Mouse (Mus musculus): ENCODE results near the gene Tubb2a. TPM values are rescaled to one million over a fixed set of nuclear protein-coding genes. Genes with fewer than 3 reads are reported as not detected.

Gene Tubb2a
- total and polyA plus RNA-seq, 3 experiments = 38.8 to 55.9 TPM; not detected in 1

DNA sequence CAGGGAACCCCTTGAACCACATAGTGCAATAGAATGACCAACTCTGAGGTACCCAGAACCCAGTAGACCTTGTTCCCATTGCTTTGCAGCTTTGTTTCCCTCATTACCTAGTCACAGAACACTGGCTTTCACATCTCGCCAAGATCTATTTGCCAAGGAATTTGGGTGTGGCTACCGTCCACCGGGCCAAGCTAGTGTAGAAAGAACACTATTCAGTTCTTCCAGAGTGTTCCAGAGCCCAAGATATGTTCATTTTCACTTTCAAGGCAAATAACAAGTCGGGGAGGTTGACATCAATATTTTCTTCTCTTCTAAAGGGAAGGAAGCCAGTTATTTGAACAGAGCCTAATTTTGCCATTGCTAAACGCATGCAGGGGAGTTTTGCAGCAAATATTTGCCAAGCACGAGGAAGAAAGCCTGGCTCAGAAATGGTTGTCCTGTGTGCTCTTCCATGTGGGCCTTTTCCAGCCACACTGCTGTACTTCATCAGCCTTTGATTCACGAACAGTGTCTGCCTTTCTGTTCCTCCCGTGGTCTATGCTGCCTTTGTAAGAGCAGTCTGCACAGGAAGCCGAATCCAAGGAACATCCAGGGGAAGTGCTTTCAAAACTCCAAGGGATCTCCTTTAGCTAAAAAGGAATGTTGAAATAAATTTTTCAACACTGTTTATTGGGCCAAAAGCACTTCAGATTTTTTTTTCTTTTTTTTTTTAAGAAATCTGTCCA lies 6.4 kb upstream of the Tubb2a start:
- TF ChIP-seq POLR2A (IDR thresholded peaks at IDR 0.05; ENCODE audit: control insufficient read depth in 1 of 2, insufficient read depth in 1 of 2, low read depth in 1 of 2, low read length in 2 of 2, poor library complexity in 1 of 2) = no peak
- TF ChIP-seq TCF12 (IDR thresholded peaks at IDR 0.05; ENCODE audit: low read depth, low read length) = no peak
- TF ChIP-seq NELFE (IDR thresholded peaks at IDR 0.05; ENCODE audit: low read depth, low read length) = no peak
- TF ChIP-seq UBTF (IDR thresholded peaks at IDR 0.05; ENCODE audit: borderline replicate concordance, insufficient read depth, low read depth, low read length) = no peak
- no peak for TF ChIP-seq TBP (IDR thresholded peaks at IDR 0.05; ENCODE audit: low read depth, low read length)
- TF ChIP-seq MAX (IDR thresholded peaks at IDR 0.05; ENCODE audit: low read length) = no peak
- no peak for TF ChIP-seq RCOR1 (IDR thresholded peaks at IDR 0.05; ENCODE audit: low read depth, low read length)
- no peak for TF ChIP-seq MAFK (IDR thresholded peaks at IDR 0.05; ENCODE audit: borderline replicate concordance, low read depth, low read length)
- TF ChIP-seq POLR2AphosphoS2 (IDR thresholded peaks at IDR 0.05; ENCODE audit: low read length) = no peak
- H3K36me3 ChIP-seq (ENCODE audit: control insufficient read depth in 1 of 2, insufficient read depth in 2 of 2, low read length in 2 of 2) = no peaks in the 10 kb centered on the region; a peak in 1 of 4 replicates
- no peak for DNase-seq (ENCODE audit: low read depth, low spot score)
- no peaks in the 10 kb centered on the region for H3K27me3 ChIP-seq (ENCODE audit: control insufficient read depth in 1 of 2, insufficient read depth in 2 of 2, low read length in 2 of 2)
- no peak overlapping the region for H3K27ac ChIP-seq (ENCODE audit: control insufficient read depth, low read depth, low read length)
- H3K4me3 ChIP-seq (ENCODE audit: control insufficient read depth in 1 of 2, insufficient read depth in 1 of 2, low read depth in 2 of 2, low read length in 2 of 2) = no peak overlapping the region
- no peaks in the 10 kb centered on the region for H3K79me2 ChIP-seq (ENCODE audit: control insufficient read depth, insufficient read depth, low read length, poor library complexity)
- H3K4me1 ChIP-seq (ENCODE audit: control insufficient read depth in 1 of 2, insufficient read depth in 2 of 2, low read length in 2 of 2) = peaks cover under 1 to 12% of the 10 kb centered on the region in 2 experiments; a peak in 3 of 4 replicates
- H3K9me3 ChIP-seq (replicated peaks; ENCODE audit: insufficient read depth, low read length) = no peaks in the 10 kb centered on the region
- no peak overlapping the region for H3K9ac ChIP-seq (ENCODE audit: control insufficient read depth, low read depth, low read length, poor library complexity, severe bottlenecking)

DNA sequence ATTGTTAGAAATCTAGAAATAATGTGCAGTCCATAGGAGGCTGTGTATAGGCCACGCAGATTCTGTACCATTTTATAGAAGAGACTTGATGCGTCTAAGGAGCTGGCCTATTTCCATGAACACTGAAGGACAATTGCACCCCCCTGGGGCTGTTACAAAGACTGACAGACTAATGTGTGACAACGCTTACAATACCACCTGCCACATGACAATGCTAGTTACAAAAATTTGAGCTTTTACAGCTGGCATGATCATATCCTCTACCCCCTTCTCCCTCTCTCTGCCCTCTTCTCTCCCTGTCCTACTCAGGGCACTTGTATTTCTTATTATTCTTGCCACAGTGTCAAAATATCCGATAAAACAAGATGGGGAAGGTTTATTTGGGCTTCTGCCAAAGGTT lies 4.1 kb upstream of the Tubb2a start:
- no peak overlapping the region for H3K4me3 ChIP-seq (ENCODE audit: control insufficient read depth in 1 of 2, insufficient read depth in 1 of 2, low read depth in 2 of 2, low read length in 2 of 2)
- no peak overlapping the region for H3K9ac ChIP-seq (ENCODE audit: control insufficient read depth, low read depth, low read length, poor library complexity, severe bottlenecking)
- peaks cover 2 to 3% of the 10 kb centered on the region in 2 experiments; a peak in 3 of 4 replicates for H3K4me1 ChIP-seq (ENCODE audit: control insufficient read depth in 1 of 2, insufficient read depth in 2 of 2, low read length in 2 of 2)
- peaks cover 5% of the 10 kb centered on the region for H3K79me2 ChIP-seq (ENCODE audit: control insufficient read depth, insufficient read depth, low read length, poor library complexity)
- no peaks in the 10 kb centered on the region for H3K27me3 ChIP-seq (ENCODE audit: control insufficient read depth in 1 of 2, insufficient read depth in 2 of 2, low read length in 2 of 2)
- peaks cover 0 to 3% of the 10 kb centered on the region in 2 experiments; a peak in 2 of 4 replicates for H3K36me3 ChIP-seq (ENCODE audit: control insufficient read depth in 1 of 2, insufficient read depth in 2 of 2, low read length in 2 of 2)
- DNase-seq (ENCODE audit: low read depth, low spot score) = no peak
- H3K27ac ChIP-seq (ENCODE audit: control insufficient read depth, low read depth, low read length) = no peak overlapping the region
- no peaks in the 10 kb centered on the region for H3K9me3 ChIP-seq (replicated peaks; ENCODE audit: insufficient read depth, low read length)
- TF ChIP-seq RAD21 (IDR thresholded peaks at IDR 0.05; ENCODE audit: low read depth, low read length) (no peak), CHD2 (IDR thresholded peaks at IDR 0.05; ENCODE audit: low read length) (no peak), TAL1 (IDR thresholded peaks at IDR 0.05; ENCODE audit: low read length) (no peak), JUND (IDR thresholded peaks at IDR 0.05; ENCODE audit: low read depth, low read length) (no peak), MEF2A (IDR thresholded peaks at IDR 0.05; ENCODE audit: extremely low read depth, insufficient replicate concordance, low read depth, low read length, poor library complexity, severe bottlenecking) (no peak), USF2 (IDR thresholded peaks at IDR 0.05; ENCODE audit: borderline replicate concordance in 1 of 2, insufficient read depth in 1 of 2, low read depth in 1 of 2, low read length in 2 of 2) (no peak), BHLHE40 (IDR thresholded peaks at IDR 0.05; ENCODE audit: borderline replicate concordance, low read depth, low read length) (no peak), EP300 (IDR thresholded peaks at IDR 0.05; ENCODE audit: low read depth in 1 of 2, low read length in 2 of 2) (no peak)
